Mouse (Mus musculus): Measurements from ENCODE around the gene Fgfr2.

The Fgfr2 gene

DNA sequence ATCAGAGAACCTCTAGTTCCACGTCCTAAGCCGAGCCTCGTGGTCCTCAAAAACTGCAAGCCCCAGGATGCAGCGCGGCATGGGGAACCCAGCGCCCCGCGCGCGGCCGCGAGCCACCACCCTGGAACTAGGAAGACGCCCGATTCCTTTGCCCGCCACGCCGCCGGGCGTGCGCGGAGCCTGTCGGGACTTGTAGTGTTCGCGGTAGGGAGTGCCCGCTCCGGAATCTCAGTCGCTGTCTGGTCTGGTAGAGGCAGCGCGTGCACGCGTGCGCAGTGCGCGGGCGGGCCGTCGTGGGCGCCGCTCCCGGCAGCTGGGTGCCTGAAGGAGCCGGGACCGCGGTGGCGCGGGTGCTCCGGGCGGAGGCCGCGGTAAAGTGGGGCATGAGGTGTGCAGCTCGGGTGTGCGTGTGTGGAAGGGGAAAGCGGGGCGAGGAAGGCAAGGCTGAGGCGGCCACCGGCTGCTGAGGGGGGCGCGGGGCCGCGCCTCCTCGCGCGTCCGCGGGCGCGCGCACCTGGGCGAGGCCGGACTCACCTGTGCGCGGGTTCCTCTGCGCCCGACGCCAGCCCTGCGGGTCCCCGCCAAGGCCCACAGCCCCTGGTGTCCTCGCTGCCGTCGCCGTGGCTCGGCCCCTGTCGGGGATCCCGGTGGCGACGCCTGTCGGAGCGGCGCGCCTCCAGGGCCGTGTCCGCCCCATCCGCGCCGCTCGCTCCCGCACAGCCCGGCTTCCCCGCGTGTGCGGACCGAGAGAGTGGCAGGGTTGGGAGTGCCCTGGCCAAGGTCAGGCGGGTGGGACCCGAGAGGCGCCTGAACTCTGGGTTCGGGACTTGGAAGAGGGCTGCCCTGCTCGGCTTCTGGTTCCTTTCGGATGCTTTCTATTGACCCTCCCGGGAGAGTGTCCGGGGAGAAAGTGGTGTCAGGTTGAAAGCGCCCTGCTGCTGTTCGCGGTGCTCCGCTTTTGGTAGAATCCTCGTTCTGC, 2257.2 kb downstream of the Fgfr2 start, which contains the start of gene Plekha1:
Plekha1 (plus strand) TSS at position 144 of the 979 bp plus-strand sequence.
- DNase-seq (ENCODE audit: low read depth, low spot score): peak; percentile 96

DNA sequence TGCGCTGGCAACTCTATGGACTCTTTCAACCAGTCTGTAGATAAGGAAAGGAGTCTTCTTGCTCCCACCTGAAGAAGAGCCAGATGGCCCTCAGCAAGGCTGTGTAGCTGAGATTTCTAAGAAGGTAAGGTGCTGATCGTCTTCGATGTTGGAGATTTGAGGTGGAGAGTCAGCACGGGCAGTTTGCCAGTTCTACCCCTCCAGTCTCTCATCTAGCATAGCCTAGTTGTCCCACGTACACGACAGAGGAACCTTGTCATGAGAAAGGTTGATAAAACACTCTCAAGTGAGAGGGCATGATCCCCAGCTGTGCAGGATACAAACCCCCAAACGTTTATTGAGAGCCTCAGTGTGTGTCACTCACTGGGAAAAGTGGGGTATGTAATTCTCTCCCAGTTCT, 2258.4 kb downstream of the Fgfr2 start:
- no peak for DNase-seq (ENCODE audit: low read depth, low spot score)

DNA sequence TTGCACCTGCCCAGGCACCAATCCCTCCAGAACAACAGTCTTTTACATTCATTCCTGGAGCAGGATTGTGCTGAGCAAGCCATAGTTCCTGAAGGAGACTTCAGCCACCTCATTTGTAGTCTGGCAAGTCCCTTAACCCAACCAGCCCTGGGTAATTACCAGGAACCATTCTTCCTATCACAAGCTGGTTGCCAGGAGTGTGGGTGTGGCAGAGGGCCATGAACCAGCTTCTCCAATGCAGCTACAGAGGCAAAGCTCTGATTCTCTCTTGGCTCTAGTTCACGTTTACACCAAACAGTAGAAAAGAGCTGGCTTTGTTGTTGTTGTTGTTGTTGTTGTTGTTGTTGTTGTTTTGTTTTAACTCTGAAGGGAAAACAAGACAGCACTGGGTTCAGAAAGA, 2260.6 kb downstream of the Fgfr2 start:
- no peak for DNase-seq (ENCODE audit: low read depth, low spot score)

DNA sequence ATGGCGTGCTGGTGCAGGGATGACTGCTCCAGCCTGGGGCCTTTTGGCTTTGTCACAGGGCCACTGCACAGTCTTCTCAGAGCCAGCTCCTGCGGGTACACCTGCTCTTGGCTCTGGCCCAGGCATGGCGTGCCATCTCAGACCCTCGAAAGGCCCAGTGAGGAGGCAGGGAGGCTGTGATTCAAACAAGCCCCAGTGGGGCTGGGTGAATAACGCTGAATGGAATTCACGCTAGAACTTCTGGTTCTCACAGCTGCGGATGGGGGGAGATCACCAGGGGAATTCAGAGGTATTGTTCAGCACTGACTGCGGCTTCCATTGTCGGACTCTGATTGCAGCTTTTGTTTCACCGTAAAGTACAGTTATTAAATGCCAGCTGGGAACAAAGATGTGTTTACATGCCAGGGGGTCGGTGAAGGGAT, 2262.4 kb downstream of the Fgfr2 start:
- DNase-seq (ENCODE audit: low read depth, low spot score): no peak

DNA sequence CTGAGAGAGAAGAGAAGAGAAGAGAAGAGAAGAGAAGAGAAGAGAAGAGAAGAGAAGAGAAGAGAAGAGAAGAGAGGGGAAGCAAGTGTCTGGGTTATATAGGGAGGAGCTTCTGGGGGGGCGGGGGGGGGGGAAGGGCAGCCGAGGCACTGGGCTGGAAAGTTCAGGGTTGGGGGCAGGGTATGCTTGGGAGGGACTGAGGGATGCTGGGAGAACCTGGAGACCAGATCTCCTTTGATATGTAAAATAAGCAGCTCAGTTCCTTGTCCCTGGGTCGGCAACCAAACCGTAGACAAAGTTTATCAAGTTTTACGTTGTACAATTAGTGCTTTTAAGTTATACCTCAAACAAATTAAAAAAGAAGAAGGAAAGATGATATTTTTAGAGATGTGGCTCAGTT, 2263.2 kb downstream of the Fgfr2 start:
- DNase-seq (ENCODE audit: low read depth, low spot score): no peak

DNA sequence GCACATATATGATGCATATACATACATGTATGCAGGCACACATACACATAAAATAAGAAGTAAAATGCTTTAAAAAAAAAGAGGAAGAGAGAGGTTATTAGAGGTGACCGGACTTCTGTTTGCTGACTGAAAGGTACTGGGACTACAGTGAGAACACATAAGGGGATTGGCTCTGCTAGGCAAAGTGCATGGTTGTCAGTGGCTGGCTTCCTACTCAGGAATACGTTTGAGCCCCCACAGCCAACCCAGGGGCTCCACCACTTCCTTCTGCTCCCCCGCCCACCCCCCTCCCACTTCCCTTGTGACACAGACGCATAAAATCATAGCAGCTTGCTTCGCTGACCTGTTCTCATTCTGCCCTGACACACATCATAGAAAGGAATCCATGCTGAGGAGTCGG, 2265.2 kb downstream of the Fgfr2 start:
- DNase-seq (ENCODE audit: low read depth, low spot score): no peak

GRCm38 (mm10) chr7:130855681-130856080, 2267.5 kb downstream of the Fgfr2 start:
- DNase-seq (ENCODE audit: low read depth, low spot score): no peak

DNA sequence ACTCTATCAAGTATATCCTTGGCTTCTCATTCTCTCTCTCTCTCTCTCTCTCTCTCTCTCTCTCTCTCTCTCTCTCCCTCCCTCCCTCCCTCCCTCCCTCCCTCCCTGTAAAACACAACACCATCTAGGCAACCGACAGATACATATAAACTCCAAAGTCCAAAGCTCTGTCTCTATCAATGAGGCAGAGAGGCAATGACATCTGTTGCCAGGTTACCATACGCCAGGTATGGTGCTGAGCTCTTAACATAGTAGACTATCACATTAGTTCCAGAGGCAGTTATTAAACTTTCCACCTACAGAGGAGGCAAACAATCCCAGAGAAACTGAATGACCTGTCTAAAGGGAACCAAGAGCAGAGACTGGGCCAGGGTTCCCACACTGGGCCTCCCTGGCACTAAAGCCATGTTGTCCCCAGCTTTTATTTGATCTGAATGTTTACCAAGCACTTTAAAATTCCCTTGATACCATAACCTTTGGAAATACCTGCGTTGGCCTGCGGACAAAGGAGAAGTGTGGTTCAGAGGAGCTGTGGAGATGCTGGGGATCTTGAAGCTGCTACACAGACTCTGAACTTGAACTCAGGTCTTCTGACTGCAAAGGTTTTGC, 2268.4 kb downstream of the Fgfr2 start:
- DNase-seq (ENCODE audit: low read depth, low spot score): no peak

DNA sequence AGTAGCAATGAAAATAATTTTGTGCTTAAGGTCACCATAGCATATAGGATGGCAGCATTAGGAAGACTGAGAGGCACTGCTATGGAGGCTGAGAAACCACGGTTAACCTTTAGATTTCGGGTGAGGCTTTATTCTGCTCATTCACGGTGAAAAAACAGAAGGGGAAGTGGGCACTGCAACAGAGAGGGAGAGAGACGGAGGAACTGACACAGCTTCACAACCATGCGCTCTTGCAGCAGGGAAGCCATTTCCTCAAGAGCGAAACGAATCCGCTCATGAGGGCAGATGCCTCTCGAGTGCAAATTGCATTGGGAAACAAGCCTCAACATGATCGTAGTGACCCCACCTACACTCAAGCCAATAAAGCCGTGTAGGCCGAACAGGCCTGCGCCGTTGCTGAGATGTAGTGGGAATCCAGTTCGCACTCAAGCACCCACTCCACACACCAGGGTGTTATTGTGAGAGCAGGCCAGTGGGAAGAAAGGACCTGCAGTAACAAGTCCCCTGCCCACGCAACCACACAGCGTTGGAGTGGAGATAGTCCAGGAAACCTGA, 2275.9 kb downstream of the Fgfr2 start:
- no peak for DNase-seq (ENCODE audit: low read depth, low spot score)

- no peak for DNase-seq (ENCODE audit: low read depth, low spot score)
These were observed 2283.6 kb downstream of the Fgfr2 start for GRCm38 (mm10) chr7:130839380-130840100.

DNA sequence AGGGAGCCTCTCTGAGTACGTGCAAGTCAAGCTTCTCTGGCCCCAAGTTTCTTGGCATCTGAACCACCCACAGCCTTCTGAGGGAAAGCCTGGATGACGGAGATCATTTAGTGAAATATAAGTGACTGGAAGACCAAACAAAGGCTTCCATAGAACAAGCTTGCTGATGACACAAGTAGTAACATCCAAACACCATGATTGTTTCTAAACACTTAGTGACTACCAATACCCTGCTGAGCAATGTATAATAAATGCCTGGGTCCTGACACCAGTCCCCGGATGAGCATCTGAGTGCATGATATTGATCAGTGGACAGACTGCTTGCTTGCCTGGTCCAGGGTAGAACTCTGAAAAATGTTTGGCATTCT, 2284.5 kb downstream of the Fgfr2 start:
- no peak for DNase-seq (ENCODE audit: low read depth, low spot score)

GRCm38 (mm10) chr7:130837941-130838657, 2285.1 kb downstream of the Fgfr2 start:
- peak; percentile 39 for DNase-seq (ENCODE audit: low read depth, low spot score)

DNA sequence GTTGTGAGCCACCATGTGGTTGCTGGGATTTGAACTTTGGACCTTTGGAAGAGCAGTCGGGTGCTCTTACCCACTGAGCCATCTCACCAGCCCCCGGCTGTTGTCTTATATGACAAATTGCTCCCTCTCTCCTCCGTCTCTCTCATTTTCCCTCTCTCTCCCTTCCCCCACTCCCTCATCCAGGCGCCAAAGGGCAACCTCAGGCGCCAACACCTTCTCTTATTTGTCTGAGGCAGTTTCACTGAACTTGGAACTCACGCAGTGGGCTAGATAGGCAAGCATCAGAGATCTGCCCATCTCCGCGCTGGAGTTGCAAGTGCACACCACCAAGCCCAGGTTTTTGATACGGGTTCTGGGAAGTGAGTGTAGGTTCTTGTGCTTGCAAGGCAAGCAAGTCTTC, 2287.1 kb downstream of the Fgfr2 start:
- DNase-seq (ENCODE audit: low read depth, low spot score): no peak

DNA sequence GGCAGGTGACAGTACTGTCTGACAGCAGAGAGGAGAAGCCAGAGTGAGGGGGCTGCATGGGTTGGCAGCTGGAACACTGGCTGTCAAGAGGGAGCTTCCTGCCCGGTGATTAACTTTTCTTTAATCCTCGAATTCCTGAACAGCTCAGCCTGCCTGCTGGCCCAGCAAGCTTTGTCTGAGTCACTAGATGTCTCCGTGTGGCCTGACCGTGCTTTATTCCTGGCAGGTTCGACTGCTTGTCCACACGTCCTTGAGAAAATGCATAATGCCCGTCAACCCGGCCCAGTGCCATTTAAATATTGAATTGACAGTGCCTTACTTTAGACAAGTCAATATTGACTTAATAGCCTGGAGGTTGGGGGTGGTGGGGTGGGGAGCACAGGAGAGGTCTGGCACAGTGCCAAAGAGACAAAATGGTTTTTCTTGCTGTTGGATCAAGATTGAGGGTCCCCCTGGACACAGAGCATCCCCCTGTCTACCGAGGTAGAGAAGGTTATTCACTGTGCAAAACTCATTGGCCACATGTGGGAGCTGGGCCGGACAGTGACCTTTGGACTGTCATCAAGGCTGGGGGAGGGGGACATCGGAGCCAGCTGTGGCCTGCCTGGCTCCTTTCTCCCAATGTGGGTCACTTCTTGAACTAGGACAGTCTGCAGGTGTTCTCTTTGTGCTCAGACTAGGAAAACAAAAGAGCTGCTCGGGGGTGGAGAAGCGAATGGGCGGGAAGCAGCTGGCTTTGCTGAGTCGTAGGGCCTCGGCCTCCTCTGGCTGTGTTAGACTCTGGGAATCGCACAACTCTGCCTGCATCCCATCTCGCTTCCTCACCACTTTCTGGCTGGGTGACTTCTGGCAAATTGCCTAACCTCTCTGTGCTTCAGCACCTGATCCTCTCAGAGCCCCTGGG, 2287.9 kb downstream of the Fgfr2 start:
- DNase-seq (ENCODE audit: low read depth, low spot score): no peak

- DNase-seq (ENCODE audit: low read depth, low spot score): no peak
These were observed 2288.9 kb downstream of the Fgfr2 start for GRCm38 (mm10) chr7:130834299-130834698.

DNA sequence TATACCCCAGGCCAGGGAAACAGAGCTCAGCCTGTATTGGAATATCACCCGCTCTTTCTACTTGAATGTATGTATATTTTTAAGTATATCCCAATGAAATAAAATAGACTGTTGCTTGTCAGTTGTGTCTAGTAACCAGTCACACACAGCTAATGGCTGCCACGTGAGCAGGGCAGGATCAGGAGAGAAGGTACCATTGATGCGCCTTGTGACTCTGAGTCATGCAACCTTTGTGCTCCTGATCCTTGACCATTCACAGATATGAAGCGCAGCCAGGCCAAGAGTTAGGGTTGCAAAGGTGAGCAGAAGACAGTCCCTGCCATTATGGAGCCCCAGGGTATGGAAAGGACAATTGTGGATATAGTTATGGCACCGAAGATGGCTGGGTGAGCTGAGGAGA, 2291.6 kb downstream of the Fgfr2 start:
- no peak for DNase-seq (ENCODE audit: low read depth, low spot score)

DNA sequence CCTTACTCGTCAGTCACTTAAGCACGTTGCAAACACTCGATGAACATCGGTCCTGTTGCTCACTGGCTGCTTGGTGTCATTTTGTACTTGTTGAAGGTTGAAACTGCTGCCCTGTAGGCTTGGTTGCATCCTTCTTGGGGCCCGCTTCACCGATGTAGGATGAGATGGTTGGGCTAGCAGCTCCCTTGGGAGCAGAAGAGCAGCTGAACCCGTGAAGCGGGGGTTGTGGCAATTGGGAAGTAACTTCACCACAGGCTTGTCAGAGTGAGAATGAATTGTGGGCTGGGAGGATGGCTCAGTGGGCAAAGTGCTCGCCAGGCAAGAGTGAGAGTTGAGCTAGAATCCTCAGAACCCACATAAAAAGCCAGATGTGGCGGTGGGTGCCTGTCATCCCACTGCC, 2294.7 kb downstream of the Fgfr2 start:
- no peak for DNase-seq (ENCODE audit: low read depth, low spot score)

DNA sequence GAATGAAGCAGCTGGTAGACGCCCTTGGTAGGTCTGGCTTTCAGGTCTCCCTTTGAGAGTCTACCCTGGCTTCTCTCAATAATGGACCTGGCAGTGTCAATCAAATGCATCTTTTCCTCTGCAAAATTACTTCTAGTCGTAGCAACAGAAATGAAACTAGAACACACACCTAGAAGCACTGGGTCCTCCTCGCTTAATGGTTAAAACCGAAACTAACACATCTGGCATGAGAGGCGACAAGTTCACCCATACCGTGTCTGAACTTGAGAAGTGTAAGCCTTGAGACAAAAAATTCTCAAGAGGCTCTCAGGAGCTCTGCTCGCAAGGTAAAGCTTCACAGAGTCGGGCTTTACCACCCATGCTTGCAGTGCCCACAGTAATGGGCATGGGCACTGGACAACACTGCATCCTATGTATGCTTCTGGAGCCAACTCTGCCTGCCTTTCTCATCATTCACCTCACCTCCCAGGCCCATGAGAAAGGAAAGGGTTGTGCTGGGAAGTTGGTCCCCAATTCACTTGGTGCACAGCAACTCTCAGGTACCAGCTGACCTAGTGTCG, 2295.2 kb downstream of the Fgfr2 start:
- no peak for DNase-seq (ENCODE audit: low read depth, low spot score)

- no peak for DNase-seq (ENCODE audit: low read depth, low spot score)
These were observed 2295.7 kb downstream of the Fgfr2 start for GRCm38 (mm10) chr7:130827431-130827830.

DNA sequence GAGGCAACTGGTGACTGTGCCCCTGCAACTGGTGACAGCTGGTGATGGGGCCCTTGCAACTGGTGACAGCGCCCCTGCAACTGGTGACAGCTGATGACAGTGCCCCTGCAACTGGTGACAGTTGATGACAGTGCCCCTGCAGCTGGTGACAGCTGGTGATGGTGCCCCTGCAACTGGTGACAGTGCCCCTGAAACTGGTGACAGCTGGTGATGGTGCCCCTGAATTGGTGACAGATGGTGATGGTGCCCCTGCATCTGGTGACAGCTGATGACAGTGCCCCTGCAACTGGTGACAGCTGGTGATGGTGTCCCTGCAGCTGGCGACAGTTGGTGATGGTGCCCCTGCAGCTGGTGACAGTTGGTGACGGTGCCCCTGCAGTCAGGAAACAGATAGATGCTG, 2296.8 kb downstream of the Fgfr2 start:
- DNase-seq (ENCODE audit: low read depth, low spot score): no peak
